Mouse (Mus musculus) left cerebral cortex, postnatal 36 days (tissue): ENCODE measurements around the gene Capn15. TPM values are rescaled to one million over a fixed set of nuclear protein-coding genes. Genes with fewer than 3 reads are reported as not detected.

ENCODE experiments used
- DNase-seq, 2 experiments: peaks; one replicate each; pipeline ENCODE4 v3.0.0; 2021 to 2022; ENCODE audit warnings: low spot score in 2 of 2, mixed read lengths in 1 of 2
- intact Hi-C: fragments of 180-260 bp; cut with DNase I; formaldehyde crosslinking; loops from one replicate; pipeline ENCODE4 v1.15.1; 2025
- total RNA-seq, 2 experiments: library from RNA; stranded (reverse); gene quantifications; 2 replicates each; pipeline ENCODE4 v1.2.3; 2021

Gene Capn15
- total RNA-seq, 2 experiments from 2014 or later, result 40.8 to 58.4 TPM

- no peak for DNase-seq
- intact Hi-C loops, result loop anchor here (5.0 kb wide), 1 partner anchor 45 kb away; the partner anchor contains the start of gene Capn15
Observed at GRCm38 (mm10) chr17:25942597-25943151, 42.9 kb downstream of the Capn15 start.

GRCm38 (mm10) chr17:25941511-25942241 is 43.9 kb downstream of the Capn15 start:
- intact Hi-C loops, result loop anchor here (5.0 kb wide), 1 partner anchor 46 kb away; the partner anchor contains the start of gene Capn15
- DNase-seq, result peak; percentile 80 to 81

GRCm38 (mm10) chr17:25934526-25934925 is 51.1 kb downstream of the Capn15 start:
- intact Hi-C loops, result no loop called here
- DNase-seq, result no peak

- intact Hi-C loops, result no loop called here
- DNase-seq, result no peak
Observed at GRCm38 (mm10) chr17:25925348-25925747, 60.2 kb downstream of the Capn15 start.

- intact Hi-C loops, result no loop called here
- no peak for DNase-seq
Observed at GRCm38 (mm10) chr17:25922120-25922519, 63.5 kb downstream of the Capn15 start.

GRCm38 (mm10) chr17:25919786-25920642 is 65.6 kb downstream of the Capn15 start:
- intact Hi-C loops, result loop anchor here (2.0 kb wide), 1 partner anchor 25 kb away; no protein-coding TSS in a partner anchor

GRCm38 (mm10) chr17:25919144-25919785 is 66.3 kb downstream of the Capn15 start, which contains the start of gene Rab40c:
Rab40c (minus strand) TSS chr17:25919727.
- DNase-seq, result no peak
- intact Hi-C loops, result loop anchor here (2.0 kb wide), 1 partner anchor 24 kb away; no protein-coding TSS in a partner anchor

More at GRCm38 (mm10) chr17:25919786-25920642, 65.6 kb downstream of the Capn15 start:
- DNase-seq, result peak; percentile 100

- intact Hi-C loops, result loop anchor here (2.0 kb wide), 1 partner anchor 23 kb away; no protein-coding TSS in a partner anchor
- no peak for DNase-seq
Observed at GRCm38 (mm10) chr17:25918037-25918750, 67.4 kb downstream of the Capn15 start.

- intact Hi-C loops, result no loop called here
- no peak for DNase-seq
Observed at GRCm38 (mm10) chr17:25916931-25917647, 68.5 kb downstream of the Capn15 start.

GRCm38 (mm10) chr17:25914295-25914694 is 71.3 kb downstream of the Capn15 start:
- intact Hi-C loops, result no loop called here
- DNase-seq, result no peak

GRCm38 (mm10) chr17:25913877-25914275 is 71.7 kb downstream of the Capn15 start:
- intact Hi-C loops, result no loop called here
- DNase-seq, result no peak

GRCm38 (mm10) chr17:25913186-25913876 is 72.3 kb downstream of the Capn15 start:
- intact Hi-C loops, result no loop called here
- DNase-seq, result peak; percentile 71 to 75

- no peak for DNase-seq
Observed at GRCm38 (mm10) chr17:25911816-25912215, 73.8 kb downstream of the Capn15 start.

More at GRCm38 (mm10) chr17:25911816-25912215, 73.8 kb downstream of the Capn15 start:
- intact Hi-C loops, result no loop called here

Other genes with a start within 250 kb of the Capn15 start
- under 1 TPM; 0.35 to 0.39 TPM for gene Mslnl, start 249.8 kb downstream of the Capn15 start, total RNA-seq
- gene Msln, start 231.4 kb downstream of the Capn15 start, total RNA-seq, result 1 to 10 TPM; 1.5 to 4.7 TPM
- gene Narfl, start 212.0 kb downstream of the Capn15 start, total RNA-seq, result 10 to 100 TPM; 29.5 to 42.9 TPM
- 100 to 1,000 TPM; 114 to 117 TPM for gene Haghl, start 200.1 kb downstream of the Capn15 start, total RNA-seq
- not detected for gene Ccdc78, start 199.2 kb downstream of the Capn15 start, total RNA-seq
- 10 to 100 TPM; 81.2 to 81.7 TPM for gene Fam173a, start 192.9 kb downstream of the Capn15 start, total RNA-seq
- gene AC134908.4, start 190.1 kb downstream of the Capn15 start, total RNA-seq, result under 1 TPM in 1 of 2 experiments, not detected in 1; 0.52 TPM
- 10 to 100 TPM; 80.7 to 96.2 TPM for gene Metrn, start 188.7 kb downstream of the Capn15 start, total RNA-seq
- 100 to 1,000 TPM; 668 to 710 TPM for gene Fbxl16, start 176.7 kb downstream of the Capn15 start, total RNA-seq
- gene Wdr24, start 162.2 kb downstream of the Capn15 start, total RNA-seq, result 10 to 100 TPM; 23.9 to 26.5 TPM
- 10 to 100 TPM; 54.1 to 58.7 TPM for gene Jmjd8, start 156.9 kb downstream of the Capn15 start, total RNA-seq
- gene Stub1, start 152.4 kb downstream of the Capn15 start, total RNA-seq, result 100 to 1,000 TPM; 171 to 188 TPM
- gene Rhbdl1, start 148.5 kb downstream of the Capn15 start, total RNA-seq, result 10 to 100 TPM; 47.5 to 54.0 TPM
- 10 to 100 TPM; 22.0 to 24.9 TPM for gene Gm20683, start 144.0 kb downstream of the Capn15 start, total RNA-seq
- gene Rhot2, start 140.9 kb downstream of the Capn15 start, total RNA-seq, result 10 to 100 TPM; 73.7 to 86.7 TPM
- gene Wdr90, start 124.3 kb downstream of the Capn15 start, total RNA-seq, result 10 to 100 TPM; 21.2 to 36.6 TPM
- gene Mcrip2, start 117.0 kb downstream of the Capn15 start, total RNA-seq, result 10 to 100 TPM; 23.5 to 29.8 TPM
- 10 to 100 TPM; 33.3 to 36.4 TPM for gene Mettl26, start 110.7 kb downstream of the Capn15 start, total RNA-seq
- 1 to 10 TPM; 1.4 to 1.5 TPM for gene Wfikkn1, start 104.9 kb downstream of the Capn15 start, total RNA-seq
- gene Rab40c, start 66.1 kb downstream of the Capn15 start, total RNA-seq, result 10 to 100 TPM; 46.1 to 58.0 TPM
- 100 to 1,000 TPM; 106 to 120 TPM for gene Pigq, start 40.9 kb downstream of the Capn15 start, total RNA-seq
- under 1 TPM in 1 of 2 experiments, not detected in 1; 0.30 TPM for gene Nhlrc4, start 40.8 kb downstream of the Capn15 start, total RNA-seq
- gene A930017K11Rik, start 33.2 kb downstream of the Capn15 start, total RNA-seq, result under 1 TPM; 0.41 to 0.59 TPM
- gene Rab11fip3, start 83.8 kb upstream of the Capn15 start, total RNA-seq, result 100 to 1,000 TPM in 1 of 2 experiments, 10 to 100 TPM in 1; 98.8 to 117 TPM
- 10 to 100 TPM; 27.3 to 32.1 TPM for gene Decr2, start 104.5 kb upstream of the Capn15 start, total RNA-seq
- gene Nme4, start 109.8 kb upstream of the Capn15 start, total RNA-seq, result 1 to 10 TPM; 3.5 to 4.4 TPM
- gene Tmem8, start 127.5 kb upstream of the Capn15 start, total RNA-seq, result 10 to 100 TPM; 13.9 to 14.0 TPM
- 10 to 100 TPM; 60.5 to 70.3 TPM for gene Mrpl28, start 137.7 kb upstream of the Capn15 start, total RNA-seq
- gene Axin1, start 152.9 kb upstream of the Capn15 start, total RNA-seq, result 10 to 100 TPM; 22.5 to 25.1 TPM
- under 1 TPM; 0.30 to 0.45 TPM for gene Pdia2, start 213.3 kb upstream of the Capn15 start, total RNA-seq
- 10 to 100 TPM; 35.7 to 54.1 TPM for gene Rgs11, start 217.2 kb upstream of the Capn15 start, total RNA-seq
- gene Arhgdig, start 222.0 kb upstream of the Capn15 start, total RNA-seq, result 100 to 1,000 TPM in 1 of 2 experiments, 10 to 100 TPM in 1; 94.2 to 130 TPM